Mouse (Mus musculus) CH12.LX (cell line): ENCODE measurements around the gene Phlda1. TPM values are rescaled to one million over a fixed set of nuclear protein-coding genes. Genes with fewer than 3 reads are reported as not detected.

Experiments used
- DNase-seq: peaks from one replicate; pipeline ENCODE4 v3.0.0-alpha.2; 2013; ENCODE audit errors: extremely low read depth
- H3K27ac ChIP-seq: 2 replicates; pipeline ENCODE4 v1.5.1; 2012; ENCODE audit warnings: low read depth, mild to moderate bottlenecking, control low read depth, moderate library complexity; ENCODE audit not compliant: insufficient read depth
- H3K27me3 ChIP-seq: replicated peaks from 2 replicates; pipeline ENCODE3; 2012; ENCODE audit warnings: inconsistent platforms
- H3K36me3 ChIP-seq, 2 experiments: replicated peaks in 1 of 2; 2 replicates each; pipeline versions ENCODE3 to v1.6.1; 2012; ENCODE audit warnings: inconsistent platforms in 1 of 2, low read length in 1 of 2, mild to moderate bottlenecking in 1 of 2, mixed read lengths in 1 of 2, moderate library complexity in 1 of 2; ENCODE audit not compliant: control insufficient read depth in 1 of 2, insufficient read depth in 1 of 2
- H3K4me1 ChIP-seq, 2 experiments: 2 replicates each; pipeline ENCODE4 v1.6.1; 2012; ENCODE audit warnings: inconsistent platforms in 1 of 2, moderate library complexity in 1 of 2; ENCODE audit not compliant: insufficient read depth in 2 of 2, control insufficient read depth in 1 of 2
- H3K4me2 ChIP-seq: 2 replicates; pipeline ENCODE4 v1.6.1; 2012; ENCODE audit warnings: low read depth, mild to moderate bottlenecking, control low read depth; ENCODE audit not compliant: poor library complexity, insufficient read depth, severe bottlenecking
- H3K4me3 ChIP-seq, 3 experiments: fragments of 150-350 bp in 1 of 3; sonication (generic) in 1 of 3; replicated peaks in 1 of 3; 2 replicates each; pipeline versions ENCODE3 to v1.5.1; 2011 to 2012; ENCODE audit warnings: low read depth in 2 of 3, low read length in 2 of 3, mild to moderate bottlenecking in 2 of 3, moderate library complexity in 2 of 3, control low read depth in 1 of 3, improper control_type of control experiment in 1 of 3, inconsistent platforms in 1 of 3, mixed read lengths in 1 of 3; ENCODE audit not compliant: poor library complexity in 1 of 3
- H3K79me2 ChIP-seq: replicated peaks from 2 replicates; pipeline ENCODE4 v1.6.1; 2012; ENCODE audit warnings: mild to moderate bottlenecking, moderate library complexity; ENCODE audit not compliant: control insufficient read depth, poor library complexity, insufficient read depth, severe bottlenecking; ENCODE audit errors: extremely low read depth
- H3K9ac ChIP-seq: 2 replicates; pipeline ENCODE4 v1.6.1; 2012; ENCODE audit warnings: low read depth, mild to moderate bottlenecking, control low read depth, moderate library complexity; ENCODE audit not compliant: insufficient read depth
- H3K9me3 ChIP-seq: replicated peaks from 2 replicates; pipeline ENCODE3; 2012; ENCODE audit warnings: low read length, inconsistent platforms, mixed read lengths
- BHLHE40 ChIP-seq: IDR thresholded peaks from 2 replicates; pipeline ENCODE4 v1.6.1; 2011; ENCODE audit warnings: mild to moderate bottlenecking, low read depth, low read length, improper control_type of control experiment
- CHD1 ChIP-seq: IDR thresholded peaks from 2 replicates; pipeline ENCODE4 v1.6.1; 2012; ENCODE audit warnings: low read depth, low read length, improper control_type of control experiment, inconsistent platforms
- E2F4 ChIP-seq: IDR thresholded peaks from 2 replicates; pipeline ENCODE4 v1.6.1; 2011; ENCODE audit warnings: low read depth, low read length, improper control_type of control experiment; ENCODE audit not compliant: insufficient replicate concordance
- EP300 ChIP-seq: IDR thresholded peaks from 2 replicates; pipeline ENCODE4 v1.6.1; 2011; ENCODE audit warnings: low read length, improper control_type of control experiment
- GABPA ChIP-seq: IDR thresholded peaks from 2 replicates; pipeline ENCODE4 v1.6.1; 2012; ENCODE audit warnings: low read depth, low read length, improper control_type of control experiment, inconsistent platforms; ENCODE audit not compliant: insufficient replicate concordance
- JUND ChIP-seq: conservative IDR thresholded peaks from 2 replicates; pipeline ENCODE4 v1.6.1; 2011; ENCODE audit warnings: low read depth, low read length, improper control_type of control experiment
- MEF2A ChIP-seq: IDR thresholded peaks from 2 replicates; pipeline ENCODE4 v1.6.1; 2014; ENCODE audit warnings: low read depth, mild to moderate bottlenecking, inconsistent platforms, low read length, improper control_type of control experiment, borderline replicate concordance
- MXI1 ChIP-seq: IDR thresholded peaks from 2 replicates; pipeline ENCODE4 v1.6.1; 2011; ENCODE audit warnings: mild to moderate bottlenecking, low read depth, low read length, improper control_type of control experiment
- MYC ChIP-seq: IDR thresholded peaks from 2 replicates; pipeline ENCODE4 v1.6.1; 2011; ENCODE audit warnings: low read depth, mild to moderate bottlenecking, improper control_type of control experiment, low read length
- NRF1 ChIP-seq: IDR thresholded peaks from 2 replicates; pipeline ENCODE4 v1.6.1; 2014; ENCODE audit warnings: low read depth, mild to moderate bottlenecking, inconsistent platforms, low read length, improper control_type of control experiment, moderate library complexity
- POLR2A ChIP-seq: IDR thresholded peaks from 2 replicates; pipeline ENCODE4 v1.6.1; 2011; ENCODE audit warnings: low read depth, mild to moderate bottlenecking, improper control_type of control experiment, low read length
- POLR2AphosphoS2 ChIP-seq: IDR thresholded peaks from 2 replicates; pipeline ENCODE4 v1.6.1; 2011; ENCODE audit warnings: low read depth, low read length, improper control_type of control experiment
- RAD21 ChIP-seq: IDR thresholded peaks from 2 replicates; pipeline ENCODE4 v1.6.1; 2011; ENCODE audit warnings: low read depth, mild to moderate bottlenecking, low read length, improper control_type of control experiment, moderate library complexity
- RCOR1 ChIP-seq: conservative IDR thresholded peaks from 2 replicates; pipeline ENCODE4 v1.6.1; 2012; ENCODE audit warnings: low read depth, mild to moderate bottlenecking, inconsistent platforms, low read length, improper control_type of control experiment
- SMC3 ChIP-seq: IDR thresholded peaks from 2 replicates; pipeline ENCODE4 v1.6.1; 2011; ENCODE audit warnings: low read depth, low read length, improper control_type of control experiment
- UBTF ChIP-seq: IDR thresholded peaks from 2 replicates; pipeline ENCODE4 v1.6.1; 2012; ENCODE audit warnings: low read depth, mild to moderate bottlenecking, inconsistent platforms, low read length, improper control_type of control experiment, moderate library complexity
- ZNF384 ChIP-seq: IDR thresholded peaks from 2 replicates; pipeline ENCODE4 v1.6.1; 2012; ENCODE audit warnings: low read depth, low read length, improper control_type of control experiment, inconsistent platforms
- dilution Hi-C: fragments of 300-500 bp; cut with MboI; formaldehyde crosslinking; loops from 2 replicates; pipeline ENCODE4 v1.14.3; 2020; ENCODE audit warnings: low sequenced_read_pairs; ENCODE audit not compliant: extremely low pct_unique_long_range_greater_than_20kb, extremely low pct_ligation_motif_present
- in situ Hi-C: fragments of 300-500 bp; cut with MboI; formaldehyde crosslinking; loops from 3 replicates; pipeline ENCODE4 v1.14.3; 2019; ENCODE audit warnings: low sequenced_read_pairs, low pct_ligation_motif_present, low pct_unique_long_range_greater_than_20kb, mixed read lengths
- polyA plus RNA-seq: library from polyadenylated mRNA; unstranded; fragments of >175 nt; gene quantifications from 2 replicates; pipeline ENCODE4 v1.2.1, GENCODE M21; 2012; ENCODE audit warnings: low read depth; ENCODE audit not compliant: insufficient read length
- total RNA-seq, 2 experiments: library from RNA; depleted of rRNA; stranded (reverse); fragments of 300-350 nt in 1 of 2; fragments of >200 nt in 1 of 2; gene quantifications; 2 replicates each; pipeline ENCODE4 v1.2.3; 2012 to 2014

The Phlda1 gene
- total and polyA plus RNA-seq, 3 experiments = 1.9 to 11.6 (median 2.1) TPM

DNA sequence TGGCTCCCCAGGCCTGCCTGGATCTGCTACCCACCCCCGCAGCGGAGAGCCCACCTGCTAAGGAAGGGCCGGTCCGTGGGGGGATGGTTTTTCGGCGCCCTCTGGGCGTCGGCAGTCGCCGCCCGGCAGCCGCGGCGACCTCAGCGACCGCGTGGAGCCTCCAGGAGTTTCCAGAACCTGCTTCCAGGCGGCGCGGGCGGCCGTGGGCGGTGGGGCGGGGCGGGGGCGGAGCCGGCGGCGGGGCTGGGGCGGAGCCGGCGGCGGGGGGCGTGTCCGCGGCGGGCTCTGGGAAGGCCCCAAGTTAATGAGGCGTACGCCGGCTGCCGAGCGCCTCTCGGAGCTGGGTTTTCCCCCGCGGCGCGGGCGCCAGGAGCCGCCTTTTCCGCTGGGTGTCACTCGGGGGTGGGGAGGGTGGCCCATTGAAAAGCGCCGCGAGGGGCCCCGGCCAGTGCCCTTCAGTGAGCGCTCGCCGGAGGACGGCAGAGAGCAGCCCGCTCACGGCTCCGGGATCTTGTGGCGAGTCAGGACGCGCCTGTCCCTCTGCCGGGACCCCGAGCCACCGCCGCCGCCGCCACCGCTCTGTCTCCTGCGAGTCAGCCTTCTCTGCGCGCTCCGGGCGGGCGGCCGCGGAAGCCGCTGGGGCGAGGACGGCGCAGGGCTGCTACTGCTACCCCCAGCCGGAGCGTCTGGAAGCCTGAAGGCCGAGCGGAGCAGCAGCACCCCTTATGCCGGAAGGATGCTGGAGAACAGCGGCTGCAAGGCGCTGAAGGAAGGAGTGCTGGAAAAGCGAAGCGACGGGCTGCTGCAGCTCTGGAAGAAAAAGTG is at the start of gene Phlda1 (continued):
- peak; percentile 28 for TF ChIP-seq RAD21

DNA sequence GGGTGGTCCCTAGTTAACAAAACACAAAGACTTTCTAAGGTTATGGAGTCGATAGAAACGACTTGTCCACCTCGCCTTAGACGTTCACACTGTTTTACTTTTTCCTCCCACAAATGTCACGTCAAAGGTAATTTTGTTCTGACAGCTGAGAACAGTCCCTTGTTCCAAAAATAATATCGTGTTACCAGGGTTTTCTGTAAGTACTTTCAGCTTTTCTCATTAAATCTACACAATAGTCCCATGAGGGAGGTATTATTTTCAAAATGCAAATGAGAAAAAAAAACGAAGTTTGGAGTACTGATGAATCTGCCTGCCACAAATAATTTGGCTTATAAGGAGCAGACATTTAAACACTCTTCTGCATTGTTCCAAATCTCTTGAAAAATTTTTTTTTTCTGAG is 48.0 kb upstream of the Phlda1 start:
- no peak overlapping the region for H3K4me3 ChIP-seq
- in situ Hi-C loops (no loop called here), dilution Hi-C loops (no loop called here)
- DNase-seq = no peak
- no peak overlapping the region for H3K9ac ChIP-seq
- peak overlapping the region; percentile 10; the same call in 1 of the 2 replicates for H3K4me2 ChIP-seq
- no peaks in the 10 kb centered on the region for H3K36me3 ChIP-seq
- peaks cover 10 to 39% of the 10 kb centered on the region in 2 experiments; a peak in 3 of 4 replicates for H3K4me1 ChIP-seq
- TF ChIP-seq MXI1 (no peak), MEF2A (peak; percentile 71; the same call in 1 of the 2 replicates), GABPA (no peak), ZNF384 (peak; percentile 59; the same call in 1 of the 2 replicates), RCOR1 (no peak), UBTF (no peak)
- TF ChIP-seq, all 38 proteins: peak for 2
- Histone ChIP-seq H3K27me3 (no peaks in the 10 kb centered on the region), H3K79me2 (no peaks in the 10 kb centered on the region), H3K27ac (no peak overlapping the region), H3K9me3 (no peaks in the 10 kb centered on the region)

GRCm38 (mm10) chr10:111459040-111459439 is 47.0 kb upstream of the Phlda1 start:
- in situ Hi-C loops = no loop called here

More at GRCm38 (mm10) chr10:111459040-111459439, 47.0 kb upstream of the Phlda1 start:
- DNase-seq = no peak
- peaks cover 10 to 39% of the 10 kb centered on the region in 2 experiments; a peak in 3 of 4 replicates for H3K4me1 ChIP-seq
- H3K79me2 ChIP-seq = no peaks in the 10 kb centered on the region
- TF ChIP-seq SMC3 (no peak), JUND (no peak), BHLHE40 (no peak), MXI1 (no peak), RCOR1 (no peak), CHD1 (no peak), POLR2A (no peak), POLR2AphosphoS2 (no peak), EP300 (no peak), MYC (no peak), E2F4 (no peak), NRF1 (no peak), RAD21 (no peak)
- TF ChIP-seq, all 38 proteins: peak for 0
- H3K36me3 ChIP-seq = no peaks in the 10 kb centered on the region
- H3K4me3 ChIP-seq = no peak overlapping the region
- H3K9ac ChIP-seq = no peak overlapping the region
- no peaks in the 10 kb centered on the region for H3K27me3 ChIP-seq
- H3K4me2 ChIP-seq = no peak overlapping the region
- H3K27ac ChIP-seq = no peak overlapping the region
- dilution Hi-C loops = no loop called here
- H3K9me3 ChIP-seq = no peaks in the 10 kb centered on the region
